Mouse (Mus musculus): ENCODE results near the gene Lsm7. TPM values are rescaled to one million over a fixed set of nuclear protein-coding genes. Genes with fewer than 3 reads are reported as not detected.

Gene Lsm7
- total RNA-seq (2021): 10 to 100 TPM; 52.3 to 54.0 TPM
- long read RNA-seq, transcript Lsm7-201 (4 exons, 468 nt): major isoform, 80 of 133 reads
- long read RNA-seq, transcript Lsm7-202 (3 exons, 646 nt): minor isoform, 14 of 133 reads
- long read RNA-seq, partial matches to known transcripts: 29 of 133 reads
- long read RNA-seq, other reads (novel, unspliced or antisense): 7 of 133 reads

DNA sequence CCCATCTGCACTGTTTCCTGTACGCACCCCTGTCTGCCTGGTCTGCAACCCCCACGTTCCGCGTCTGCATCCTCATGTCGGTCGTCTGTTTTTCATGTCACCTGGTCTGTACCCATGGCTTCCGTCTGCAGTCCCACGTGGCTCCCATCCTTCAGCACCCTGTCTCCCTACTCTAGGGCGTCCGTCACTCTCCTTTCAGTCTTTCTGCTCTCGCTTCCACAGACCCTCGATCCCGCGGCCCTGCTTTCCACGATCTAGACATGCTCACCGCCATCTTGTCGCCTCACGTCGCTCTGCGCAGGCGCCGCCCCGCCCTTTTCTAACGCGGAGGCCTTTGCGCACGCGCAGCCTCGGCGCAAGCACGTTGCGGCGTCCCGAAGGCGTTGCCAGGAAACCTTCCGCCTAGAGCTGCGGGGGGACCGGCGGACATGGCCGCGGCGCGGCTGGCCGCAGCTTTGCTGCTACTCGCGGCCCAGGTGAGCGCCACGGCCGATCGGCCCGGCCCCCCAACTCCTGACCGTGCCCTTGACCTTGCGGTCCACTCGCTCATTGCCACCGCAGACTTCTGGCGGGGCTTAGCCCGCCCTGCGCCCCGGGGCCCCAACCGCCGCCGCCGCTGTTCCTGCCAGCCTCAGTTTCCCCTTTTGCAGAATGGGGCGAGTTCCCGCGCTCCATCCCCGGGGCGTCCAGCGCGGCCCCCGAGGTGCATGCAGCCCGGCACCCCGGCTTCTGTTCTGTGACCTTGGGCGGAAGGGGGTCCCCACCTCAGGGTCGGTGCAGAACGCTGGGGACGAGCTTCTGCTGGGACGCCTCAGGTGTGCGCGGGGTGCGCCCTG, at the start of gene Lsm7, which contains the start of gene Sppl2b:
Gene Lsm7, minus strand, starts transcription at position 297 of the 836 bp plus-strand sequence.
Gene Sppl2b, plus strand, starts transcription at position 363 of the 836 bp plus-strand sequence.
- peak; percentile 98 to 99 for DNase-seq (ENCODE audit: low spot score in 2 of 2)

DNA sequence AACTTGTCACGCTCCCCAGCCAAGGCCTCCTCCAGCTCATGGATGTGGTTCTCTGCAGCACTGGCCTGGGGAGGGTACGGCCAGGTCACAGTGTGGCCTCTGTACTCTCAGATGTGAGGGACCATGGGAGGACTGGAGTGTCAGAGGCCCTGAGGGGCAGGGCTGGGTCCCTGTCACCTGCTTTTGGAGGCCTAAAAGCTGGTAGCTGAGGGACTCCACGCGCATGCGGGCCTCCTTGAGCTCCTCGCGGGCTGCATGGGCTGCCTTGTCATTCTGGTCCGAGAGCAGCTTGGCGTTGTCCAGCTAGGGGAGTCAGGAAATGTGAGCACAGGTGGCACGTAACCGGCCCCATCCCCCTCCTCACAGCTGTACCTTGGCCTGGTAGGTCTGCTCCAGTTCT, 49.7 kb upstream of the Lsm7 start:
- no peak for DNase-seq (ENCODE audit: low spot score in 2 of 2)

GRCm38 (mm10) chr10:80904004-80904693, 49.1 kb upstream of the Lsm7 start:
- no peak for DNase-seq (ENCODE audit: low spot score in 2 of 2)

- DNase-seq (ENCODE audit: low spot score in 2 of 2): no peak
These were observed 48.3 kb upstream of the Lsm7 start for GRCm38 (mm10) chr10:80903282-80903681.

- no peak for DNase-seq (ENCODE audit: low spot score in 2 of 2)
These were observed 47.4 kb upstream of the Lsm7 start for GRCm38 (mm10) chr10:80902273-80902940.

GRCm38 (mm10) chr10:80901409-80902272, 46.6 kb upstream of the Lsm7 start:
- no peak for DNase-seq (ENCODE audit: low spot score in 2 of 2)

- peak; percentile 97 for DNase-seq (ENCODE audit: low spot score in 2 of 2)
These were observed 45.6 kb upstream of the Lsm7 start, which contains the start of gene Timm13 for GRCm38 (mm10) chr10:80900318-80901247. Timm13 (minus strand) TSS chr10:80900969.

DNA sequence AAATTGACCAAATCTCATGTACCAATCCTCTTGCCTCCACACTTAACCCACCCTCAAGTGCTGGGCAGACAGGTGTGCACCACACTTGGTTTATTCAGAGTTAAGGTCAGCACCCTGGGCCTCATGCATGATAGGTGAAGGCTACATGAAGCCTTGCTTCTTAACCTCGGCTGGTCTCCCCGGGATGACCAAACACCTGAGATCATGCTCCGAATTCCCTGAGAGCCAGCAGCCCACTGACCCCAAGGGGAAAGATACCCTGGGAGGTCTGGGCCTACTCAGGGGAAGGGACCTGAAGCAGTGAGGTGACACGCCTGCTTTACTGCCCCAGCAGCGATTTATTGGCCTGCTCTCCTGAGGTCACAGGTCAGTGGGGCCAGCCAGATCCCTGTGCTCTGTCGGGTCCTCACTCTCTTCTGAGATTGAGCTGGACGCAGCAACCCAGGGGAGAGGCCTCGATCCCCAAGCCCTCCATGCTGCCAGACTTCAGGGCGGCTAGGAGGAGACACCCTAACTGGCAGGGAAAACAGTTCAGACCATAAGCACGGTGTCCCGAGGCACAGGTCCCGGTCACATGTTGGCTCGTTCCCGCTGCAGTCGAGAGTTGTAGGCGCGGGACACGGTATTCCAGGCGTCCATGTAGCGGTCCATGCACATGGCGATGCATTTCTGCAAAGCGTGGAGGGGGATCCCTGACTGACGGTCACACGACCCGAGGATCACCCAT, 44.7 kb upstream of the Lsm7 start:
- DNase-seq (ENCODE audit: low spot score in 2 of 2): no peak

- DNase-seq (ENCODE audit: low spot score in 2 of 2): no peak
These were observed 44.1 kb upstream of the Lsm7 start for GRCm38 (mm10) chr10:80899074-80899473.

DNA sequence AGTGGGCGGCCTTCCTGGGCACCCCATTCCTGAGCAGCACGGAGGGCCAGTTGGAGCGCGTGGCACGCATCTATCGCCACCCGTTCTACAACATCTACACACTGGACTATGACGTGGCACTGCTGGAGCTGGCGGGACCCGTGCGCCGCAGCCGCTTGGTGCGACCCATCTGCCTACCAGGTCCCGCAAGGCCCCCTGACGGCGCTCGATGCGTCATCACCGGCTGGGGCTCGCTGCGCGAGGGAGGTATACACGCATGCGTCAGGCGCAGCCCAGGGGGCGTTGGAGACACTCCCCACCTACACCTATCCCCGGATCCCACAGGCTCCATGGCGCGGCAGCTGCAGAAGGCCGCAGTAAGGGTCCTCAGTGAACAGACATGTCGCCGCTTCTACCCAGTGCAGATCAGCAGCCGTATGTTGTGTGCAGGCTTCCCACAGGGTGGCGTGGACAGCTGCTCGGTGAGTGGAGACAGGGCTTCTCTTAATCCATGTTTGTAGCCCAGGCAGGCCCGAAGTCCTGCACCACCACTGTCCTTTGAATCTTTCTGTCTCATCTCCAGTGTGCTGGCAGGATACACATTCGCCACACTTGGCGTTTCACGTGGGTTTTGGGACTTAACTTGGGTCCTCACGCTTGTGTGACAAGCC, 43.0 kb upstream of the Lsm7 start:
- peak; percentile 54 to 69 for DNase-seq (ENCODE audit: low spot score in 2 of 2)

DNA sequence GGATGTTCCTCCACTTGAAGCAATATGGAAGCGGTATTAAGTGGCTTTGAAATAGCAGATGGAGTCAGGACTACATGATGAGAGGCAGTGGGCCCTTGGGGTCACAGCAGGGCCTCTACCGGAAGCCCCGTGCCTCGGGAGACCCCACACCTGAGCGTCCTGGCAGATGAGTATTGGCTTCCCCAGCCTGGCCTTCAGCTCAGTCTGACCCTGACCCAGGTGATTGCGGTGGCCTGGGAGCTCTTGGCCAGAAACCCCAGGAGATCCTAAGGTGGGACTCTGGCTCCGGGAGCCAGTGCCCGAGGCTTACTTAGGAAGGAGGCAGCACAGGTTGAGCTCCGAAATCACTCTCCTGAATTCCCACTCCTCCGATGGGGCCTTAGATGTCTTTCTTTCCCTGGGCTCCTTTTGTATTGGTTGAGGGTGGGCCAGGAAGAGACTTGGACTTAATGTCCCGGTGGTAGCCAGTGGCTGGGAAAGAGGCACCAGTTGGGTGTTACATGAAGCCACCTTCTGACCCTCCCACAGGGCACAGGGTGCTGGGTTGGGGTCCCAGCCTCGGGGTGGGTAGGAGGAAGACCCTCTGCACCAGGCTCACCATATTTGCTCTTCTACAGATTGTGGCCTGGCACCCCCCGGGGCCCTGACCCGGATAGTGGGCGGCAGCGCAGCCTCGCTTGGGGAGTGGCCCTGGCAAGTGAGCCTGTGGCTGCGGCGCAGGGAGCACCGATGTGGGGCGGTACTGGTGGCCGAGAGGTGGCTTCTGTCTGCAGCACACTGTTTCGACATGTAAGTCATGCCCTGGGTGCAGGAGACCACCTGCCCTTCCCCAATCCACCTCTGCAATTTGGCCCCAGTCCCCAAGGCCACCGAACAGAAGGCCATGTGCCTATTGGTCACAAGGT, 41.8 kb upstream of the Lsm7 start:
- DNase-seq (ENCODE audit: low spot score in 2 of 2): no peak

- no peak for DNase-seq (ENCODE audit: low spot score in 2 of 2)
These were observed 40.7 kb upstream of the Lsm7 start for GRCm38 (mm10) chr10:80895697-80896096.

- no peak for DNase-seq (ENCODE audit: low spot score in 2 of 2)
These were observed 40.1 kb upstream of the Lsm7 start for GRCm38 (mm10) chr10:80895100-80895499.

GRCm38 (mm10) chr10:80887181-80887580, 32.2 kb upstream of the Lsm7 start:
- DNase-seq (ENCODE audit: low spot score in 2 of 2): no peak

- peak; percentile 75 for DNase-seq (ENCODE audit: low spot score in 2 of 2)
These were observed 26.3 kb upstream of the Lsm7 start for GRCm38 (mm10) chr10:80881301-80881700.

GRCm38 (mm10) chr10:80880901-80881300, 25.9 kb upstream of the Lsm7 start:
- DNase-seq (ENCODE audit: low spot score in 2 of 2): no peak

DNA sequence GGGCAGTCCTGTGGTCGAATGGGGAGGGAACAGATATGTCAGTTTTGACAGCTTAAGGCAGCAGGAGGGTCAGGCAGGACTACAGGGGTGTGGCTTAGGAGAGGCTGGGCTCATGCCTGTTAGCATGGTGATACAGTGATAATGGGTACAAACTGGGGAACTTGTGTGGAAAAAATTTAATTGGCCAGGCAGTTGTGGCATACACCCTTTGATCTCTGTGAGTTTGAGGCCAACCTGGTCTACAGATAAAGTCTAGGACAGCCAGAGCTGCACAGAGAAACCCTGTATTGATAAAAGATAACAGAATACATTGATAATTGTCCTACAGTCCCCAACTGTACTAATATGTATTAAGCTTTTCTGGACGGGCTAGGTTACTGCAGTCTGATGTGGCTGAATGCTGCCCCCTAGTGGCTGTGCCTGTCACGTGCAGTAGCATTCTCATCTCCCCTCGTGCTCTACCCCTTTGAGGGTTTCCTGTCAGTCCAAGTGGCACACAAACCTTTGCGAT, 25.2 kb upstream of the Lsm7 start:
- peak; percentile 71 to 72 for DNase-seq (ENCODE audit: low spot score in 2 of 2)
